Mouse (Mus musculus) forebrain, postnatal 0 days (tissue): ENCODE measurements around the gene Zkscan14. TPM values are rescaled to one million over a fixed set of nuclear protein-coding genes. Genes with fewer than 3 reads are reported as not detected.

Source experiments
- ATAC-seq: fragments of 200-750 bp; cut with Nextera tagmentation; 2 replicates; pipeline ENCODE4 v1.8.0; 2017; ENCODE audit warnings: mild to moderate bottlenecking, moderate library complexity
- DNase-seq: peaks from one replicate; pipeline ENCODE4 v3.0.0-alpha.2; 2015
- H3K27ac ChIP-seq: fragments of 300-500 bp; sonication (generic); 2 replicates; pipeline ENCODE4 v1.5.1; 2014; ENCODE audit warnings: low read depth, mild to moderate bottlenecking, antibody characterized with exemption, low read length, moderate library complexity, mixed read lengths
- H3K27me3 ChIP-seq: fragments of 300-500 bp; sonication (generic); 2 replicates; pipeline ENCODE4 v1.6.1; 2014; ENCODE audit warnings: mild to moderate bottlenecking, low read length, mixed read lengths; ENCODE audit not compliant: insufficient read depth
- H3K36me3 ChIP-seq: fragments of 300-500 bp; sonication (generic); 2 replicates; pipeline ENCODE4 v1.6.1; 2014; ENCODE audit warnings: mild to moderate bottlenecking, moderate library complexity; ENCODE audit not compliant: insufficient read depth
- H3K4me1 ChIP-seq: fragments of 300-500 bp; sonication (generic); 2 replicates; pipeline ENCODE4 v1.6.1; 2014; ENCODE audit warnings: antibody characterized with exemption; ENCODE audit not compliant: insufficient read depth
- H3K4me2 ChIP-seq: fragments of 300-500 bp; sonication (generic); 2 replicates; pipeline ENCODE4 v1.6.1; 2014; ENCODE audit warnings: low read depth, mild to moderate bottlenecking, moderate library complexity
- H3K4me3 ChIP-seq: fragments of 300-500 bp; sonication (generic); 2 replicates; pipeline ENCODE4 v1.5.1; 2014; ENCODE audit warnings: low read depth, low read length, mixed read lengths
- H3K9ac ChIP-seq: fragments of 300-500 bp; sonication (generic); 2 replicates; pipeline ENCODE4 v1.6.1; 2014; ENCODE audit warnings: mild to moderate bottlenecking
- H3K9me3 ChIP-seq: fragments of 300-500 bp; sonication (generic); 2 replicates; pipeline ENCODE4 v1.6.1; 2016; ENCODE audit warnings: low read length
- CTCF ChIP-seq: sonication (generic); IDR thresholded peaks from 2 replicates; pipeline ENCODE4 v1.5.1; 2016; ENCODE audit warnings: antibody characterized with exemption, control low read depth, low read depth
- WGBS: fragments of 180-500 bp; shearing (Covaris S2); extraction: QIAGEN DNeasy Blood & Tissue Kit; methylation state at CpG from one replicate; pipeline ENCODE4 v1.1.7; 2014; 5-methylcytosine and 5-hydroxymethylcytosine counted together
- polyA plus RNA-seq: library from polyadenylated mRNA; unstranded; fragments of >200 nt; fragmentation: Nextera tagmentation; extraction: Ambion mirVana; gene quantifications from 2 replicates; pipeline ENCODE4 v1.2.1, GENCODE M21; 2015
- total RNA-seq: library from RNA; depleted of rRNA; stranded (reverse); fragments of >200 nt; gene quantifications from 2 replicates; pipeline ENCODE4 v1.2.3, GENCODE M21; 2014; rRNA removed

Gene Zkscan14
- total and polyA plus RNA-seq, 2 experiments from 2014 or later = 11.7 to 16.0 TPM

- WGBS = 94% methylated on average over 14 of the region's 14 CpGs
- no peaks in the 10 kb centered on the region for H3K9me3 ChIP-seq
- no peak overlapping the region for H3K4me3 ChIP-seq
- H3K4me2 ChIP-seq = no peak overlapping the region
- TF ChIP-seq CTCF = no peak
- H3K9ac ChIP-seq = no peak overlapping the region
- no peak for DNase-seq
- no peak overlapping the region for H3K27ac ChIP-seq
- peaks cover 8% of the 10 kb centered on the region; the same call in 1 of the 2 replicates for H3K4me1 ChIP-seq
- no peak for ATAC-seq
- H3K36me3 ChIP-seq = peaks cover 72% of the 10 kb centered on the region
- H3K27me3 ChIP-seq = no peaks in the 10 kb centered on the region
These were observed 40.3 kb downstream of the Zkscan14 start for GRCm38 (mm10) chr5:145161361-145161760.

- peaks cover 87% of the 10 kb centered on the region for H3K36me3 ChIP-seq
These were observed 49.0 kb downstream of the Zkscan14 start for GRCm38 (mm10) chr5:145152690-145153089.

GRCm38 (mm10) chr5:145149294-145149693 lies 52.4 kb downstream of the Zkscan14 start:
- 93% methylated on average over 6 of the region's 6 CpGs for WGBS
- Histone ChIP-seq H3K36me3 (peaks cover 98% of the 10 kb centered on the region), H3K4me1 (no peaks in the 10 kb centered on the region), H3K4me2 (no peak overlapping the region), H3K9me3 (no peaks in the 10 kb centered on the region), H3K9ac (no peak overlapping the region), H3K27me3 (no peaks in the 10 kb centered on the region), H3K4me3 (no peak overlapping the region), H3K27ac (no peak overlapping the region)
- TF ChIP-seq CTCF = no peak
- DNase-seq (no peak), ATAC-seq (no peak)

More at GRCm38 (mm10) chr5:145152690-145153089, 49.0 kb downstream of the Zkscan14 start:
- Histone ChIP-seq H3K4me3 (no peak overlapping the region), H3K9ac (no peak overlapping the region), H3K27ac (no peak overlapping the region), H3K4me1 (no peaks in the 10 kb centered on the region), H3K27me3 (no peaks in the 10 kb centered on the region), H3K9me3 (no peaks in the 10 kb centered on the region), H3K4me2 (no peak overlapping the region)
- TF ChIP-seq CTCF = no peak
- 90% methylated on average over 5 of the region's 5 CpGs for WGBS
- ATAC-seq = no peak
- DNase-seq = no peak

GRCm38 (mm10) chr5:145147748-145148147 lies 53.9 kb downstream of the Zkscan14 start:
- Histone ChIP-seq H3K4me1 (no peaks in the 10 kb centered on the region), H3K36me3 (peaks cover 98% of the 10 kb centered on the region), H3K27ac (no peak overlapping the region), H3K9me3 (no peaks in the 10 kb centered on the region), H3K9ac (no peak overlapping the region), H3K4me2 (no peak overlapping the region), H3K27me3 (no peaks in the 10 kb centered on the region), H3K4me3 (no peak overlapping the region)
- ATAC-seq (no peak), DNase-seq (no peak)
- WGBS = 95% methylated on average over 5 of the region's 5 CpGs
- no peak for TF ChIP-seq CTCF

Other genes with a start within 250 kb of the Zkscan14 start
- gene Smurf1, start 236.0 kb downstream of the Zkscan14 start, total RNA-seq = 49.2 and 55.5 TPM in 2 replicates
- gene Smurf1, start 236.0 kb downstream of the Zkscan14 start, polyA plus RNA-seq = 15.3 and 21.6 TPM in 2 replicates
- not detected in 2 replicates for gene Gm4871, start 169.1 kb downstream of the Zkscan14 start, total RNA-seq
- gene Gm4871, start 169.1 kb downstream of the Zkscan14 start, polyA plus RNA-seq = not detected in 2 replicates
- not detected in 2 replicates for gene 1700018F24Rik, start 158.9 kb downstream of the Zkscan14 start, total RNA-seq
- gene 1700018F24Rik, start 158.9 kb downstream of the Zkscan14 start, polyA plus RNA-seq = not detected in 2 replicates
- 146 and 156 TPM in 2 replicates for gene Arpc1a, start 118.0 kb downstream of the Zkscan14 start, total RNA-seq
- 246 and 273 TPM in 2 replicates for gene Arpc1a, start 118.0 kb downstream of the Zkscan14 start, polyA plus RNA-seq
- gene Kpna7, start 117.8 kb downstream of the Zkscan14 start, total RNA-seq = 0.46 TPM in 1 of 2 replicates, not detected in the other
- not detected in 2 replicates for gene Kpna7, start 117.8 kb downstream of the Zkscan14 start, polyA plus RNA-seq
- gene Arpc1b, start 87.7 kb downstream of the Zkscan14 start, total RNA-seq = 28.6 and 34.2 TPM in 2 replicates
- 59.9 and 67.1 TPM in 2 replicates for gene Arpc1b, start 87.7 kb downstream of the Zkscan14 start, polyA plus RNA-seq
- 65.9 and 66.4 TPM in 2 replicates for gene Pdap1, start 61.6 kb downstream of the Zkscan14 start, total RNA-seq
- 135 and 140 TPM in 2 replicates for gene Pdap1, start 61.6 kb downstream of the Zkscan14 start, polyA plus RNA-seq
- 127 and 138 TPM in 2 replicates for gene Bud31, start 61.5 kb downstream of the Zkscan14 start, total RNA-seq
- gene Bud31, start 61.5 kb downstream of the Zkscan14 start, polyA plus RNA-seq = 166 and 206 TPM in 2 replicates
- gene Ptcd1, start 34.8 kb downstream of the Zkscan14 start, total RNA-seq = 30.1 and 32.6 TPM in 2 replicates
- 20.4 and 21.7 TPM in 2 replicates for gene Ptcd1, start 34.8 kb downstream of the Zkscan14 start, polyA plus RNA-seq
- 47.9 and 52.7 TPM in 2 replicates for gene Cpsf4, start 34.7 kb downstream of the Zkscan14 start, total RNA-seq
- gene Cpsf4, start 34.7 kb downstream of the Zkscan14 start, polyA plus RNA-seq = 38.1 and 39.2 TPM in 2 replicates
- 139 and 295 TPM in 2 replicates for gene Atp5j2, start 9.8 kb downstream of the Zkscan14 start, total RNA-seq
- 570 and 702 TPM in 2 replicates for gene Atp5j2, start 9.8 kb downstream of the Zkscan14 start, polyA plus RNA-seq
- 16.2 and 18.6 TPM in 2 replicates for gene Zkscan5, start 2.7 kb upstream of the Zkscan14 start, total RNA-seq
- 11.3 and 12.2 TPM in 2 replicates for gene Zkscan5, start 2.7 kb upstream of the Zkscan14 start, polyA plus RNA-seq
- 28.2 and 36.2 TPM in 2 replicates for gene Zfp655, start 29.8 kb upstream of the Zkscan14 start, total RNA-seq
- 23.9 and 25.7 TPM in 2 replicates for gene Zfp655, start 29.8 kb upstream of the Zkscan14 start, polyA plus RNA-seq
- 20.9 and 27.4 TPM in 2 replicates for gene Zscan25, start 78.6 kb upstream of the Zkscan14 start, total RNA-seq
- gene Zscan25, start 78.6 kb upstream of the Zkscan14 start, polyA plus RNA-seq = 0.48 and 0.65 TPM in 2 replicates
- gene Cyp3a57, start 143.4 kb upstream of the Zkscan14 start, total RNA-seq = not detected in 2 replicates
- gene Cyp3a57, start 143.4 kb upstream of the Zkscan14 start, polyA plus RNA-seq = not detected in 2 replicates